Mouse (Mus musculus) MEL (cell line): ENCODE measurements around the gene Ptprk.

Source experiments
- CTCF ChIP-seq, 3 experiments: IDR thresholded peaks in 2 of 3; conservative IDR thresholded peaks in 1 of 3; 2 replicates each; pipeline ENCODE4 v1.5.1; 2011 to 2012; ENCODE audit warnings: low read length in 3 of 3, low read depth in 2 of 3, mild to moderate bottlenecking in 2 of 3, improper control_type of control experiment in 1 of 3, inconsistent platforms in 1 of 3, mixed read lengths in 1 of 3, moderate library complexity in 1 of 3; ENCODE audit not compliant: control insufficient read depth in 1 of 3, insufficient read depth in 1 of 3, poor library complexity in 1 of 3, severe bottlenecking in 1 of 3
- POLR2A ChIP-seq, 2 experiments: IDR thresholded peaks; 2 replicates each; pipeline ENCODE4 v1.6.1; 2011 to 2012; ENCODE audit warnings: low read length in 2 of 2, mild to moderate bottlenecking in 2 of 2, control low read depth in 1 of 2, improper control_type of control experiment in 1 of 2, low read depth in 1 of 2, moderate library complexity in 1 of 2; ENCODE audit not compliant: control insufficient read depth in 1 of 2, insufficient read depth in 1 of 2, poor library complexity in 1 of 2
- UBTF ChIP-seq: IDR thresholded peaks from 2 replicates; pipeline ENCODE4 v1.6.1; 2012; ENCODE audit warnings: low read depth, mild to moderate bottlenecking, inconsistent platforms, low read length, improper control_type of control experiment, moderate library complexity, borderline replicate concordance; ENCODE audit not compliant: insufficient read depth

DNA sequence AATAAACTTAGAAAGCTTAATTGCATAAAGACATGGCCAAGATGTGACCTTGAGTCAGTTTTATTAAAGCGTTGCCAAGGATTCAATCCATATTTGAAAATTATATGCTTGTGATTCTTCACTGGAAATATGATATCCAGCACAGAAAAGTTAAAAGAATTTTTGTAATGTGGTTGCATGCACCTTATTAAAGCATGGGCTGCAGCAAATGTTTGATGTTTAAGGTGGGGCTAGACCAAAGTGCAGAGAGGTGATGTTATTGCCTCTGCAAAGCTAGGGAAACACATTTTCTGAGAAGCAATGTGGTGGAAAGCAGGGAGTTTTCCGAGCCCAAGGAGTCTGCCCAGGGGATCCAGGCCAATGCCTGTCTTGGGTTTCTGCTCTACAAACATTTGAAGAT lies 334.4 kb downstream of the Ptprk start:
- no peak for TF ChIP-seq UBTF
- no peak for TF ChIP-seq CTCF (IDR thresholded peaks at IDR 0.05 in 2 of 3, conservative IDR thresholded peaks at IDR 0.05 in 1 of 3; ENCODE audit: control insufficient read depth in 1 of 3, insufficient read depth in 1 of 3, low read depth in 2 of 3, low read length in 3 of 3, poor library complexity in 1 of 3, severe bottlenecking in 1 of 3)
- no peak for TF ChIP-seq POLR2A (IDR thresholded peaks at IDR 0.05; ENCODE audit: control insufficient read depth in 1 of 2, insufficient read depth in 1 of 2, low read depth in 1 of 2, low read length in 2 of 2, poor library complexity in 1 of 2)
